Mouse (Mus musculus): ENCODE measurements around the gene Nek10.

Gene Nek10

GRCm38 (mm10) chr14:14863690-14864356 is 60.6 kb downstream of the Nek10 start:
- in situ Hi-C loops (cut with MboI; ENCODE audit: low pct_unique_long_range_greater_than_20kb in 1 of 2, low sequenced_read_pairs in 2 of 2, unreplicated experiment in 1 of 2), result loop anchor here in 1 of 2 experiments (25.0 kb wide), 1 partner anchor 123 kb away; no protein-coding TSS in a partner anchor

GRCm38 (mm10) chr14:14869239-14869638 is 66.0 kb downstream of the Nek10 start:
- in situ Hi-C loops (cut with MboI; ENCODE audit: low pct_unique_long_range_greater_than_20kb in 1 of 2, low sequenced_read_pairs in 2 of 2, unreplicated experiment in 1 of 2), result loop anchor here in 1 of 2 experiments (25.0 kb wide), 1 partner anchor 118 kb away; no protein-coding TSS in a partner anchor

- in situ Hi-C loops (cut with MboI; ENCODE audit: low pct_unique_long_range_greater_than_20kb in 1 of 2, low sequenced_read_pairs in 2 of 2, unreplicated experiment in 1 of 2), result loop anchor here in 1 of 2 experiments (25.0 kb wide), 1 partner anchor 117 kb away; no protein-coding TSS in a partner anchor
These were observed 66.8 kb downstream of the Nek10 start for GRCm38 (mm10) chr14:14870059-14870458.

GRCm38 (mm10) chr14:14870463-14870862 is 67.2 kb downstream of the Nek10 start:
- in situ Hi-C loops (cut with MboI; ENCODE audit: low pct_unique_long_range_greater_than_20kb in 1 of 2, low sequenced_read_pairs in 2 of 2, unreplicated experiment in 1 of 2), result loop anchor here in 1 of 2 experiments (25.0 kb wide), 1 partner anchor 117 kb away; no protein-coding TSS in a partner anchor

- in situ Hi-C loops (cut with MboI; ENCODE audit: low pct_unique_long_range_greater_than_20kb in 1 of 2, low sequenced_read_pairs in 2 of 2, unreplicated experiment in 1 of 2), result loop anchor here in 1 of 2 experiments (25.0 kb wide), 1 partner anchor 116 kb away; no protein-coding TSS in a partner anchor
These were observed 67.9 kb downstream of the Nek10 start for GRCm38 (mm10) chr14:14871121-14871520.

- in situ Hi-C loops (cut with MboI; ENCODE audit: low pct_unique_long_range_greater_than_20kb in 1 of 2, low sequenced_read_pairs in 2 of 2, unreplicated experiment in 1 of 2), result loop anchor here in 1 of 2 experiments (25.0 kb wide), 1 partner anchor 116 kb away; no protein-coding TSS in a partner anchor
These were observed 68.5 kb downstream of the Nek10 start for GRCm38 (mm10) chr14:14871700-14872099.

- in situ Hi-C loops (cut with MboI; ENCODE audit: low pct_unique_long_range_greater_than_20kb in 1 of 2, low sequenced_read_pairs in 2 of 2, unreplicated experiment in 1 of 2), result no loop called here
These were observed 90.9 kb downstream of the Nek10 start for GRCm38 (mm10) chr14:14893932-14894652.

- in situ Hi-C loops (cut with MboI; ENCODE audit: low pct_unique_long_range_greater_than_20kb in 1 of 2, low sequenced_read_pairs in 2 of 2, unreplicated experiment in 1 of 2), result no loop called here
These were observed 91.6 kb downstream of the Nek10 start for GRCm38 (mm10) chr14:14894776-14895175.

GRCm38 (mm10) chr14:14895363-14895762 is 92.1 kb downstream of the Nek10 start:
- in situ Hi-C loops (cut with MboI; ENCODE audit: low pct_unique_long_range_greater_than_20kb in 1 of 2, low sequenced_read_pairs in 2 of 2, unreplicated experiment in 1 of 2), result no loop called here

- in situ Hi-C loops (cut with MboI; ENCODE audit: low pct_unique_long_range_greater_than_20kb in 1 of 2, low sequenced_read_pairs in 2 of 2, unreplicated experiment in 1 of 2), result no loop called here
These were observed 93.4 kb downstream of the Nek10 start for GRCm38 (mm10) chr14:14896399-14897136.

GRCm38 (mm10) chr14:14904750-14905529 is 101.7 kb downstream of the Nek10 start:
- in situ Hi-C loops (cut with MboI; ENCODE audit: low pct_unique_long_range_greater_than_20kb in 1 of 2, low sequenced_read_pairs in 2 of 2, unreplicated experiment in 1 of 2), result no loop called here

- in situ Hi-C loops (cut with MboI; ENCODE audit: low pct_unique_long_range_greater_than_20kb in 1 of 2, low sequenced_read_pairs in 2 of 2, unreplicated experiment in 1 of 2), result no loop called here
These were observed 102.3 kb downstream of the Nek10 start for GRCm38 (mm10) chr14:14905530-14905852.

- in situ Hi-C loops (cut with MboI; ENCODE audit: low pct_unique_long_range_greater_than_20kb in 1 of 2, low sequenced_read_pairs in 2 of 2, unreplicated experiment in 1 of 2), result no loop called here
These were observed 122.4 kb downstream of the Nek10 start for GRCm38 (mm10) chr14:14925615-14926014.

GRCm38 (mm10) chr14:14927559-14927958 is 124.3 kb downstream of the Nek10 start:
- in situ Hi-C loops (cut with MboI; ENCODE audit: low pct_unique_long_range_greater_than_20kb in 1 of 2, low sequenced_read_pairs in 2 of 2, unreplicated experiment in 1 of 2), result no loop called here

GRCm38 (mm10) chr14:14934977-14935376 is 131.8 kb downstream of the Nek10 start:
- in situ Hi-C loops (cut with MboI; ENCODE audit: low pct_unique_long_range_greater_than_20kb in 1 of 2, low sequenced_read_pairs in 2 of 2, unreplicated experiment in 1 of 2), result no loop called here

- in situ Hi-C loops (cut with MboI; ENCODE audit: low pct_unique_long_range_greater_than_20kb in 1 of 2, low sequenced_read_pairs in 2 of 2, unreplicated experiment in 1 of 2), result no loop called here
These were observed 142.7 kb downstream of the Nek10 start for GRCm38 (mm10) chr14:14945930-14946329.

GRCm38 (mm10) chr14:14949023-14949422 is 145.8 kb downstream of the Nek10 start:
- in situ Hi-C loops (cut with MboI; ENCODE audit: low pct_unique_long_range_greater_than_20kb in 1 of 2, low sequenced_read_pairs in 2 of 2, unreplicated experiment in 1 of 2), result no loop called here

GRCm38 (mm10) chr14:14951808-14952207 is 148.6 kb downstream of the Nek10 start:
- in situ Hi-C loops (cut with MboI; ENCODE audit: low pct_unique_long_range_greater_than_20kb in 1 of 2, low sequenced_read_pairs in 2 of 2, unreplicated experiment in 1 of 2), result no loop called here
